Mouse (Mus musculus): ENCODE results near the gene Abcd3.

DNA sequence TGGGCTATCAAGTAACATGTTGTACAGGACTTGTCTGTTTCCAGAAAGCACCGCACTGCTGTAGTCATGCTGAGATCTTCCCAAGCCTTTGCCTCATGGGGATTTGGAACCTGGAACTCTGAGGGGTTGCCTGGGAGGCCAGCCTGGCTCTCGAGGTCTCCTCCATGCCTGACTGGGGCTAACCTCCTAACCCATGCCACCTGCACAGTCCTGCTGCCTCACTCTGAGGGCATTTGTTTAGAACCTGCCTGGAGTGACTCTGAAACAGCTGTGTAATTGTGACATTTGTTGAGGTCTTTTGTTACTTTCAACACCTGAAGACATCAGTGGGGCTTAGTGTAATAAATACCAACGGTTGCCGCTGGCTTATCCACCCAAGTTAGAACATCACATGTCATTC, 102.9 kb downstream of the Abcd3 start:
- TF ChIP-seq POLR2A (IDR thresholded peaks at IDR 0.05; ENCODE audit: control insufficient read depth, extremely low read depth, insufficient read depth, low read length, poor library complexity) (no peak), CTCF (IDR thresholded peaks at IDR 0.05; ENCODE audit: borderline replicate concordance, control insufficient read depth, extremely low read depth, insufficient read depth, low read length, poor library complexity) (no peak)

All from thymus, adult 2 months (tissue).